Mouse (Mus musculus): ENCODE results near the gene Stim1. TPM values are rescaled to one million over a fixed set of nuclear protein-coding genes. Genes with fewer than 3 reads are reported as not detected.

Stim1 gene
- polyA plus RNA-seq, 1 experiment from 2014 or later: 47.2 TPM

DNA sequence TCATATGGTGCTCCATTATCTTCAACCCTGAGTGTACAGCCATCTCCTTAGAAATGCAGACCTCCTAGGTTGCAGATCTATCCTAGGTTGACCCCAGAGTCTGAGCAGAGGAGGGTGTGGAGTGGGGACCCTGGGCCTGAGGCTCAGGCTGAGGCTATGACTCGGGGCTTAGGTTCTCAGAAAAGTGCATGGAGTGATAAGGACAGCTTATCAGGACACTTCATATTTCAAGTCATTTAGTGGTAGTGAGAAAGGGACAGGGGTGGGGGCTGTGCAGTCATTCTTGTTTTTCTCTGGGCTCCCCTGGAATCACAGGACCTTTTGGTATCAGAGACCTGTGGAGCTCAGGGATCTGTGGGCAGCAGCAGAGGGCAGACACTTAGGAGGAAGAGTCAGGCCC, 218.5 kb downstream of the Stim1 start:
- ChIA-PET POLR2A (no interaction called here), CTCF (no interaction called here)
- in situ Hi-C loops (cut with MboI; ENCODE audit: low pct_unique_long_range_greater_than_20kb): no loop called here
- no peak for TF ChIP-seq CTCF (IDR thresholded peaks at IDR 0.05)
- H3K27me3 ChIP-seq: no peaks in the 10 kb centered on the region
- DNase-seq (ENCODE audit: low read depth, low spot score) (no peak), ATAC-seq (no peak)

Other genes starting within 250 kb of the Stim1 start
- gene Il18bp, start 249.1 kb upstream of the Stim1 start, polyA plus RNA-seq (2021): 2.4 TPM
- 35.8 TPM for gene Rnf121, start 202.3 kb upstream of the Stim1 start, polyA plus RNA-seq (2021)
- 13.1 TPM for gene Xndc1, start 202.3 kb upstream of the Stim1 start, polyA plus RNA-seq (2021)
- gene Xntrpc, start 202.1 kb upstream of the Stim1 start, polyA plus RNA-seq (2021): 0.24 TPM
- gene Trpc2, start 184.7 kb upstream of the Stim1 start, polyA plus RNA-seq (2021): not detected
- not detected for gene Art1, start 166.1 kb upstream of the Stim1 start, polyA plus RNA-seq (2021)
- not detected for gene Art5, start 158.3 kb upstream of the Stim1 start, polyA plus RNA-seq (2021)
- gene Chrna10, start 151.0 kb upstream of the Stim1 start, polyA plus RNA-seq (2021): not detected
- gene Nup98, start 57.6 kb upstream of the Stim1 start, polyA plus RNA-seq (2021): 40.0 TPM
- 33.7 TPM for gene Pgap2, start 57.6 kb upstream of the Stim1 start, polyA plus RNA-seq (2021)
- gene Rhog, start 11.8 kb upstream of the Stim1 start, polyA plus RNA-seq (2021): 43.2 TPM
- 85.9 TPM for gene Rrm1, start 173.9 kb downstream of the Stim1 start, polyA plus RNA-seq (2021)
- gene Olfr543, start 213.9 kb downstream of the Stim1 start, polyA plus RNA-seq (2021): not detected
- not detected for gene Olfr544, start 220.5 kb downstream of the Stim1 start, polyA plus RNA-seq (2021)
- not detected for gene Olfr545, start 231.8 kb downstream of the Stim1 start, polyA plus RNA-seq (2021)

Data from Patski (cell line).